Mouse (Mus musculus) ES-E14 (cell line): ENCODE measurements around the gene Tdrkh. TPM values are rescaled to one million over a fixed set of nuclear protein-coding genes. Genes with fewer than 3 reads are reported as not detected.

Experiments
- DNase-seq: peaks from one replicate; pipeline ENCODE4 v3.0.0-alpha.2; 2013; ENCODE audit warnings: low read depth, low spot score
- H3K27ac ChIP-seq: 2 replicates; pipeline ENCODE4 v1.5.1; 2012; ENCODE audit warnings: low read depth, mild to moderate bottlenecking, low read length, moderate library complexity, mixed read lengths; ENCODE audit not compliant: poor library complexity, insufficient read depth, severe bottlenecking
- H3K36me3 ChIP-seq: 2 replicates; pipeline ENCODE4 v1.6.1; 2012; ENCODE audit warnings: mild to moderate bottlenecking, low read length, moderate library complexity, mixed read lengths; ENCODE audit not compliant: control insufficient read depth, poor library complexity, insufficient read depth, severe bottlenecking
- H3K4me1 ChIP-seq, 2 experiments: fragments of 150-350 bp in 1 of 2; sonication (generic) in 1 of 2; 2 replicates each; pipeline ENCODE4 v1.6.1; 2012; ENCODE audit warnings: low read length in 2 of 2, mild to moderate bottlenecking in 1 of 2, mixed read lengths in 1 of 2; ENCODE audit not compliant: control insufficient read depth in 2 of 2, insufficient read depth in 2 of 2, poor library complexity in 1 of 2
- H3K4me3 ChIP-seq, 2 experiments: fragments of 150-350 bp in 1 of 2; sonication (generic) in 1 of 2; 2 replicates each; pipeline ENCODE4 v1.5.1; 2012; ENCODE audit warnings: low read length in 2 of 2, low read depth in 1 of 2, mild to moderate bottlenecking in 1 of 2, mixed read lengths in 1 of 2; ENCODE audit not compliant: insufficient read depth in 1 of 2, poor library complexity in 1 of 2, severe bottlenecking in 1 of 2
- H3K9ac ChIP-seq: 2 replicates; pipeline ENCODE4 v1.6.1; 2012; ENCODE audit warnings: low read depth, mild to moderate bottlenecking, low read length, mixed read lengths; ENCODE audit not compliant: poor library complexity, insufficient read depth, severe bottlenecking
- H3K9me3 ChIP-seq: fragments of 150-350 bp; sonication (generic); 2 replicates; pipeline ENCODE4 v1.6.1; 2012; ENCODE audit warnings: low read depth, mild to moderate bottlenecking, low read length; ENCODE audit not compliant: control insufficient read depth, insufficient read depth
- CHD2 ChIP-seq: IDR thresholded peaks from 2 replicates; pipeline ENCODE4 v1.6.1; 2014; ENCODE audit warnings: mild to moderate bottlenecking, low read depth, low read length, inconsistent platforms
- HCFC1 ChIP-seq: IDR thresholded peaks from 2 replicates; pipeline ENCODE4 v1.6.1; 2012; ENCODE audit warnings: low read length, inconsistent platforms, borderline replicate concordance; ENCODE audit not compliant: insufficient read depth
- MAFK ChIP-seq: IDR thresholded peaks from 2 replicates; pipeline ENCODE4 v1.6.1; 2014; ENCODE audit warnings: mild to moderate bottlenecking, low read depth, low read length, inconsistent platforms; ENCODE audit not compliant: insufficient read depth
- ZC3H11A ChIP-seq: IDR thresholded peaks from 2 replicates; pipeline ENCODE4 v1.6.1; 2012; ENCODE audit warnings: low read depth, mild to moderate bottlenecking, inconsistent platforms, low read length, borderline replicate concordance
- ZNF384 ChIP-seq: IDR thresholded peaks from 2 replicates; pipeline ENCODE4 v1.6.1; 2012; ENCODE audit warnings: low read depth, low read length, inconsistent platforms
- in situ Hi-C, 2 experiments: fragments of 600-800 bp; cut with MboI; formaldehyde crosslinking; loops; one replicate each; pipeline ENCODE4 v1.15.1; 2025; ENCODE audit warnings: low sequenced_read_pairs in 2 of 2, inconsistent platforms in 1 of 2; ENCODE audit not compliant: unreplicated experiment in 2 of 2
- total RNA-seq: library from RNA; depleted of rRNA; stranded (reverse); fragments of 300-350 nt; gene quantifications from 2 replicates; pipeline ENCODE4 v1.2.3, GENCODE M21; 2012

The Tdrkh gene
- total RNA-seq, 1 experiment, result 3.4 TPM

DNA sequence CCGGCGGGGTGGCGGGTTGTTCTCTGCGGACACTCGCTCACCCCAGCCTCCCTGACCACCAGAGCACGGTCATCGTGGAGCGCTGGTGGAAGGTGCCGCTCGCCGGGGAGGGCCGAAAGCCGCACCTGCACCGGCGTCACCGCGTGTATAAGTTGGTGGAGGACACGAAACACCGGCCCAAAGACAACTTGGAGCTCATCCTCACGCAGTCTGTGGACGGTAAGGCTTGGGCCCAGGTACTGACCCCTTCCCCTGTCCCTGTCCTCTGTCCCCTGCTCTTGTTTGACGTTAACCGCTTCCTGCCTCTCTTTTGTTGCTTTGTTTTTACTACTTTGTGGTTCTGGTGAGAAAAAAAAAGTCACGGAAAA lies 30.5 kb downstream of the Tdrkh start, which contains the start of gene Oaz3:
TSS of gene Oaz3 (minus strand) at position 319 of the 368 bp plus-strand sequence.
- DNase-seq, result no peak
- Histone ChIP-seq H3K36me3 (peaks cover 22% of the 10 kb centered on the region), H3K27ac (peak within 1 kb of the TSS; percentile 61; the same call in 1 of the 2 replicates), H3K9me3 (no peaks in the 10 kb centered on the region), H3K4me1 (0 out of 4 replicates have a peak, but pooled peaks cover 0 to 4% of the 10 kb centered on the region in 2 experiments), H3K4me3 (peak within 1 kb of the TSS; percentile 96 to 100), H3K9ac (peak within 1 kb of the TSS; percentile 99)
- in situ Hi-C loops, result no loop called here
- TF ChIP-seq CHD2 (no peak), HCFC1 (no peak), MAFK (no peak), ZC3H11A (no peak), ZNF384 (no peak)

DNA sequence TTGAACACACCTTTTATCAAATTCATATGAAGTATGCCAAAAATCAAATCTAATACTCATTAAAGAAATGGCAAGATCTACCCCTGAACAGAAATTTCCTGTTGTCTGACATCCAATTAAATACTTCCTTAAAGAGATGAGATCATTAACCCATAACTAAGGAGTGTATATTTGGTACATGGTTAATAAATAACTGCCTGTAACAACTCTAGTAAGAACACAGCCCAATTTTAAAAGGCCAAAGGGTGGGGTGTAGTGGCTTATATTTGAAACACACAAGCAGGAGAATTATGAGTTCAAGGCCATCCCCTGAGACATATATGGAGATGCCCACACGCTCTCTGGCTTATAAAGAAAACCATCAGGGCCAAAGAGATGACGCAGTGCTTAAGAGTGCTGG lies 36.3 kb downstream of the Tdrkh start:
- no peak for DNase-seq
- in situ Hi-C loops, result no loop called here
- TF ChIP-seq HCFC1 (no peak), CHD2 (no peak), ZNF384 (no peak), MAFK (no peak), ZC3H11A (no peak)
- Histone ChIP-seq H3K9ac (no peak overlapping the region), H3K27ac (no peak overlapping the region), H3K36me3 (peaks cover 22% of the 10 kb centered on the region), H3K4me1 (0 out of 4 replicates have a peak, but pooled peaks cover 0 to 1% of the 10 kb centered on the region in 2 experiments), H3K4me3 (no peak overlapping the region), H3K9me3 (no peaks in the 10 kb centered on the region)

DNA sequence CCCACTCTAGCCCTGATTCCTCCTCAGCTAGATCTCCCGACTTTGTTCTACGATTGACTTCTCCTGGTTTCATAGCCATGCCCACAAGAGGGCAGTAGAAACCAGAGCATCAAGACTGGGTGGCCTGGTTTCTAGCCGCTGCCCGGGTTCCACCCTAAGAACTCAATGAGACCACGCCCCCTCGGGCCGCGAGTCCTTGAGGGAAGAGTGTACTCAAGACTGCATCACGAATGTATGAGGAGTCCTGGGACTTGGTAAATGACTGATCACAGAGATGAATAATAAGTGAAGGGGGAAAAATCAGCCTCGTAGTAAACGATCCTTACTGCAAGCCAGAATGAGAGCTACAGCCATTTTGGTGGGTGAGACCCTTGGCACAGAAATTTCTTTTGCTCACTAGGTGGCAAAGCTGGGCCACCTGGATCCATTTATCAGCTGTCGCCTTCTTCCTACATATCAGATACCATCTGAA lies 43.5 kb downstream of the Tdrkh start:
- peak overlapping the region in 1 of 2 experiments; percentile 40; a peak in 1 of 4 replicates for H3K4me3 ChIP-seq
- H3K27ac ChIP-seq, result no peak overlapping the region
- peak; percentile 95 for DNase-seq
- no peaks in the 10 kb centered on the region for H3K36me3 ChIP-seq
- H3K4me1 ChIP-seq, result no peaks in the 10 kb centered on the region
- TF ChIP-seq MAFK (no peak), ZC3H11A (peak; percentile 93)
- peak overlapping the region; percentile 45; the same call in 1 of the 2 replicates for H3K9ac ChIP-seq
- H3K9me3 ChIP-seq, result no peaks in the 10 kb centered on the region
- in situ Hi-C loops, result no loop called here

DNA sequence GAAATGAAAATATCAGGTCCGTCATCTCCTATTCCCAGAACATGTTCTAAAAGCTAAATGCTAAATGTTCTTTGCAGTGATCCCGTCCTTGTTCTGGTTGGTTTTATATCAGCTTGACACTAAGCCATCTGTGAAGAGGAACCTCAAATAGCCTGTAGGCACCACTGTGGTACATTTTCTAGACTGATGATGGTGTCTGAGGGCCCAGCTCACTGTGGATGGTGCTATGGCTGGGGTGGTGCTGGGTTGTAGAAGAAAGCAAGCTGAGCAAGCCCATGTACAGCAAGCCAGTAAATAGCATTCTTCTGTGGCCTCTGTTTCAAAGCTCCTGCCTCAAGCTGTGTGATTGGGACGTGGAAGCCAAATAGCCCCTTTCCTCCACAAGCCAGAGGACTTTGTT lies 44.0 kb downstream of the Tdrkh start:
- Histone ChIP-seq H3K36me3 (no peaks in the 10 kb centered on the region), H3K4me1 (no peaks in the 10 kb centered on the region), H3K27ac (no peak overlapping the region), H3K9ac (no peak overlapping the region), H3K4me3 (no peak overlapping the region), H3K9me3 (no peaks in the 10 kb centered on the region)
- TF ChIP-seq MAFK, result no peak
- TF ChIP-seq HCFC1, result no peak
- no peak for TF ChIP-seq ZC3H11A
- no peak for TF ChIP-seq CHD2
- no peak for TF ChIP-seq ZNF384
- no peak for DNase-seq
- in situ Hi-C loops, result no loop called here

DNA sequence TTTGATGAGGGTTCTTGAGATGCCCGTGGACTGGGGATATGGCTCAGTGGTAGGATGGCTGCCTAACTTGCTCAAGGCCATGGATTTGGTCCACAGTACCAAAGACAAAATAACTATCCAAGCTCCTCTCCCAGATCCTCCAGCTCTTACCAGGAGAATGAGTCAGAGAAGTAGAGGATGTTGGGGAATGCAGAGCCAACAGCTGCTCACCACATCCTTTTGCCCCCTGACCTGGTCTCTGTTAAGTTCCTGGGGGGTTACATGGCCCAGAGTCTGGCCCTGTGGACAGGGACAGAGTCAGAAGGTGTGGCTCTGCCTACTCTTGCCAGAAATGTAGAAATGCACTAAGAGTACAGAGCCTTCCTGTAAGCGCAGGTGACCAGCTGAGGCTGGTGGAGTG lies 46.8 kb downstream of the Tdrkh start:
- H3K36me3 ChIP-seq, result no peaks in the 10 kb centered on the region
- no peak for DNase-seq
- TF ChIP-seq ZNF384, result no peak
- TF ChIP-seq ZC3H11A, result no peak
- TF ChIP-seq MAFK, result no peak
- no peak for TF ChIP-seq CHD2
- TF ChIP-seq HCFC1, result no peak
- no peak overlapping the region for H3K27ac ChIP-seq
- no peak overlapping the region for H3K4me3 ChIP-seq
- H3K9ac ChIP-seq, result no peak overlapping the region
- in situ Hi-C loops, result no loop called here
- peaks cover under 1 to 2% of the 10 kb centered on the region in 2 experiments; a peak in 1 of 4 replicates for H3K4me1 ChIP-seq
- H3K9me3 ChIP-seq, result no peaks in the 10 kb centered on the region
